Mouse (Mus musculus) hindbrain, postnatal 0 days (tissue): Measurements from ENCODE around the gene Gpr3. TPM values are rescaled to one million over a fixed set of nuclear protein-coding genes. Genes with fewer than 3 reads are reported as not detected.

ENCODE experiments used
- ATAC-seq: fragments of 200-750 bp; cut with Nextera tagmentation; 2 replicates; pipeline ENCODE4 v1.8.0; 2017; ENCODE audit warnings: mild to moderate bottlenecking, moderate TSS enrichment, moderate library complexity
- DNase-seq: peaks from one replicate; pipeline ENCODE4 v3.0.0-alpha.2; 2015; ENCODE audit warnings: low spot score
- H3K27ac ChIP-seq: fragments of 300-500 bp; sonication (generic); 2 replicates; pipeline ENCODE4 v1.5.1; 2014; ENCODE audit warnings: mild to moderate bottlenecking
- H3K27me3 ChIP-seq: fragments of 300-500 bp; sonication (generic); 2 replicates; pipeline ENCODE4 v1.6.1; 2014; ENCODE audit warnings: low read length, mixed read lengths; ENCODE audit not compliant: insufficient read depth
- H3K36me3 ChIP-seq: fragments of 300-500 bp; sonication (generic); 2 replicates; pipeline ENCODE4 v1.6.1; 2014; ENCODE audit warnings: low read length, mixed read lengths; ENCODE audit not compliant: insufficient read depth
- H3K4me1 ChIP-seq: fragments of 300-500 bp; sonication (generic); 2 replicates; pipeline ENCODE4 v1.6.1; 2014; ENCODE audit warnings: antibody characterized with exemption, low read length, mixed read lengths; ENCODE audit not compliant: insufficient read depth
- H3K4me2 ChIP-seq: fragments of 300-500 bp; sonication (generic); 2 replicates; pipeline ENCODE4 v1.6.1; 2014; ENCODE audit warnings: low read depth, mild to moderate bottlenecking, low read length, moderate library complexity, mixed read lengths
- H3K4me3 ChIP-seq: fragments of 300-500 bp; sonication (generic); 2 replicates; pipeline ENCODE4 v1.5.1; 2014; ENCODE audit warnings: low read length
- H3K9ac ChIP-seq: fragments of 300-500 bp; sonication (generic); replicated peaks from 2 replicates; pipeline ENCODE4 v1.6.1; 2014; ENCODE audit warnings: mild to moderate bottlenecking, low read length, moderate library complexity, mixed read lengths
- H3K9me3 ChIP-seq: fragments of 300-500 bp; sonication (generic); 2 replicates; pipeline ENCODE4 v1.6.1; 2016; ENCODE audit warnings: low read length, mixed read lengths
- CTCF ChIP-seq: IDR thresholded peaks from 2 replicates; pipeline ENCODE4 v1.5.1; 2016; ENCODE audit warnings: antibody characterized with exemption, control low read depth, low read depth
- WGBS: fragments of 180-500 bp; shearing (Covaris S2); extraction: QIAGEN DNeasy Blood & Tissue Kit; methylation state at CpG from one replicate; pipeline ENCODE4 v1.1.7; 2014; 5-methylcytosine and 5-hydroxymethylcytosine counted together
- polyA plus RNA-seq: library from polyadenylated mRNA; unstranded; fragments of >200 nt; fragmentation: Nextera tagmentation; extraction: Ambion mirVana; gene quantifications from 2 replicates; pipeline ENCODE4 v1.2.1, GENCODE M21; 2015
- total RNA-seq: library from RNA; depleted of rRNA; stranded (reverse); fragments of >200 nt; gene quantifications from 2 replicates; pipeline ENCODE4 v1.2.3, GENCODE M21; 2014

The Gpr3 gene
- total and polyA plus RNA-seq, 2 experiments from 2014 or later = 4.5 to 7.0 TPM

GRCm38 (mm10) chr4:133184898-133185665 lies 27.3 kb downstream of the Gpr3 start:
- H3K9ac ChIP-seq = no peak overlapping the region
- H3K27me3 ChIP-seq = no peaks in the 10 kb centered on the region
- H3K27ac ChIP-seq = peak overlapping the region; percentile 67
- H3K4me3 ChIP-seq = no peak overlapping the region
- peaks cover 10% of the 10 kb centered on the region for H3K36me3 ChIP-seq
- TF ChIP-seq CTCF = no peak
- WGBS = 38% methylated on average over 15 of the region's 15 CpGs
- DNase-seq (peak; percentile 64), ATAC-seq (peak; percentile 58; the same call in 1 of the 2 replicates)
- H3K4me1 ChIP-seq = no peaks in the 10 kb centered on the region
- no peak overlapping the region for H3K4me2 ChIP-seq
- H3K9me3 ChIP-seq = no peaks in the 10 kb centered on the region

GRCm38 (mm10) chr4:133184031-133184897 lies 28.1 kb downstream of the Gpr3 start:
- DNase-seq (no peak), ATAC-seq (no peak)
- Histone ChIP-seq H3K27me3 (no peaks in the 10 kb centered on the region), H3K9ac (no peak overlapping the region), H3K9me3 (no peaks in the 10 kb centered on the region), H3K4me2 (no peak overlapping the region), H3K27ac (peak overlapping the region; percentile 67; the same call in 1 of the 2 replicates), H3K4me1 (no peaks in the 10 kb centered on the region), H3K36me3 (peaks cover 5% of the 10 kb centered on the region), H3K4me3 (no peak overlapping the region)
- 64% methylated on average over 14 of the region's 14 CpGs for WGBS
- TF ChIP-seq CTCF = no peak

- 94% methylated on average over 8 of the region's 8 CpGs for WGBS
- no peak overlapping the region for H3K4me2 ChIP-seq
- TF ChIP-seq CTCF = no peak
- H3K9me3 ChIP-seq = no peaks in the 10 kb centered on the region
- ATAC-seq = no peak
- no peak for DNase-seq
- no peak overlapping the region for H3K4me3 ChIP-seq
- no peaks in the 10 kb centered on the region for H3K27me3 ChIP-seq
- no peak overlapping the region for H3K27ac ChIP-seq
- no peaks in the 10 kb centered on the region; the same call in 1 of the 2 replicates for H3K36me3 ChIP-seq
- H3K9ac ChIP-seq = no peak overlapping the region
- no peaks in the 10 kb centered on the region for H3K4me1 ChIP-seq
Observed at GRCm38 (mm10) chr4:133182439-133183033, 29.8 kb downstream of the Gpr3 start.

GRCm38 (mm10) chr4:133179258-133179657 lies 33.1 kb downstream of the Gpr3 start:
- Histone ChIP-seq H3K4me1 (0 out of 2 replicates have a peak, but pooled peaks cover 9% of the 10 kb centered on the region), H3K4me3 (no peak overlapping the region), H3K27me3 (no peaks in the 10 kb centered on the region), H3K36me3 (no peaks in the 10 kb centered on the region), H3K9me3 (no peaks in the 10 kb centered on the region), H3K27ac (no peak overlapping the region), H3K4me2 (no peak overlapping the region), H3K9ac (no peak overlapping the region)
- ATAC-seq (no peak), DNase-seq (no peak)
- no peak for TF ChIP-seq CTCF
- WGBS = 94% methylated on average over 7 of the region's 7 CpGs

GRCm38 (mm10) chr4:133178305-133178704 lies 34.0 kb downstream of the Gpr3 start:
- H3K9me3 ChIP-seq = no peaks in the 10 kb centered on the region
- TF ChIP-seq CTCF = no peak
- H3K36me3 ChIP-seq = no peaks in the 10 kb centered on the region
- DNase-seq = no peak
- 0 out of 2 replicates have a peak, but pooled peaks cover 9% of the 10 kb centered on the region for H3K4me1 ChIP-seq
- H3K4me2 ChIP-seq = no peak overlapping the region
- no peak overlapping the region for H3K4me3 ChIP-seq
- no peak overlapping the region for H3K9ac ChIP-seq
- H3K27me3 ChIP-seq = no peaks in the 10 kb centered on the region
- H3K27ac ChIP-seq = no peak overlapping the region
- no peak for ATAC-seq
- WGBS = 93% methylated on average over 5 of the region's 5 CpGs

- 39% methylated on average over 18 of the region's 18 CpGs for WGBS
- DNase-seq = peak; percentile 69
Observed at GRCm38 (mm10) chr4:133176761-133177403, 35.5 kb downstream of the Gpr3 start.

More at GRCm38 (mm10) chr4:133176761-133177403, 35.5 kb downstream of the Gpr3 start:
- H3K9ac ChIP-seq = peak overlapping the region; percentile 3; the same call in 1 of the 2 replicates
- H3K4me3 ChIP-seq = no peak overlapping the region
- H3K36me3 ChIP-seq = no peaks in the 10 kb centered on the region
- no peaks in the 10 kb centered on the region for H3K27me3 ChIP-seq
- H3K4me1 ChIP-seq = 0 out of 2 replicates have a peak, but pooled peaks cover 9% of the 10 kb centered on the region
- TF ChIP-seq CTCF = no peak
- H3K9me3 ChIP-seq = no peaks in the 10 kb centered on the region
- H3K4me2 ChIP-seq = peak overlapping the region; percentile 22
- ATAC-seq = peak; percentile 84
- peak overlapping the region; percentile 46 for H3K27ac ChIP-seq
